Comparison of ENCODE assay signal across 22 mouse cellular contexts in the genomic region with DNA sequence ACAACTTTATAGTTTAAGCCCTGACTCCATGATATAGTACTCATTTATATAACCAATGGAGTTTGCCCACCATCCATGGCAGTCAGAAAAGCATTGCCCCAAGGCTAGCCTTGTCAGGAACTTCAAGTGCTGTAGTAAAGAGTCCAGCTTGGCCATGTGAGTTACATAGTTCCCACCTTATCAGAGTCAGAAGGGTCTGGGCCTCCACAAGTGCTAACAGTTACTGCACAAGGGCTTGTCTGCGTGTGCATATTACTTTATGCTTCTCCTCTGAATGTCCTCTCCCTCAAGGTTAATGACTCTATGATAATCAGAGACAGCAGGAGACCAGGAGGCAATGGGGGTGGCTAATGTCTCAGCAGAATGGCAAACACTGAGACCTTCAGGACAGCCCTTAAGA.
"Had no signal": no experiment of that assay in that cellular context is flagged by ENCODE, and none has a peak within 500 bp of the region (broad histone marks: within the 10 kb centered on the region; RNA-seq: fewer than 3 reads in every experiment).

No protein-coding gene starts in this region.

- ATAC-seq: liver, postnatal 0 days; lung, postnatal 0 days; midbrain, embryonic 15.5 days had no signal

- H3K4me2 ChIP-seq: kidney, embryonic 15.5 days; limb, embryonic 12.5 days; limb, embryonic 15.5 days; liver, embryonic 11.5 days; lung, embryonic 14.5 days; midbrain, embryonic 12.5 days; midbrain, embryonic 15.5 days; neural tube, embryonic 12.5 days; neural tube, embryonic 15.5 days; stomach, embryonic 15.5 days had no signal

- H3K27me3 ChIP-seq: kidney, embryonic 15.5 days; limb, embryonic 12.5 days; limb, embryonic 15.5 days; midbrain, embryonic 12.5 days; midbrain, embryonic 15.5 days; neural tube, embryonic 12.5 days; neural tube, embryonic 15.5 days; stomach, embryonic 15.5 days had no signal

- H3K4me1 ChIP-seq: kidney, embryonic 15.5 days; limb, embryonic 12.5 days; limb, embryonic 15.5 days; midbrain, embryonic 12.5 days; midbrain, embryonic 15.5 days; neural tube, embryonic 12.5 days; neural tube, embryonic 15.5 days; stomach, embryonic 15.5 days had no signal

- H3K27ac ChIP-seq: kidney, embryonic 15.5 days; limb, embryonic 12.5 days; limb, embryonic 15.5 days; liver, embryonic 14.5 days; macrophage; midbrain, embryonic 12.5 days; midbrain, embryonic 15.5 days; neural tube, embryonic 12.5 days; neural tube, embryonic 15.5 days; stomach, embryonic 15.5 days had no signal

- DNase-seq: kidney, postnatal 10 days; kidney, postnatal 36 days; layer of hippocampus, postnatal 36 days; left cerebral cortex, postnatal 4 days; liver, postnatal 0 days; lung, embryonic 14.5 days; retina, postnatal 1 day; right cerebral cortex, postnatal 25 days; spleen, adult 18-20 months; thymus, postnatal 25 days had no signal

- H3K4me3 ChIP-seq: kidney, embryonic 15.5 days; limb, embryonic 12.5 days; limb, embryonic 15.5 days; midbrain, embryonic 12.5 days; midbrain, embryonic 15.5 days; neural tube, embryonic 12.5 days; neural tube, embryonic 15.5 days; stomach, embryonic 15.5 days had no signal

- H3K9me3 ChIP-seq: kidney, embryonic 15.5 days; limb, embryonic 12.5 days; limb, embryonic 15.5 days; midbrain, embryonic 12.5 days; midbrain, embryonic 15.5 days; neural tube, embryonic 12.5 days; neural tube, embryonic 15.5 days; stomach, embryonic 15.5 days had no signal

- H3K36me3 ChIP-seq: limb, embryonic 12.5 days; midbrain, embryonic 15.5 days; neural tube, embryonic 15.5 days; stomach, embryonic 15.5 days had no signal

- H3K9ac ChIP-seq: kidney, embryonic 15.5 days; limb, embryonic 12.5 days; limb, embryonic 15.5 days; liver, embryonic 14.5 days; liver, postnatal 0 days; lung, embryonic 14.5 days; midbrain, embryonic 12.5 days; midbrain, embryonic 15.5 days; neural tube, embryonic 12.5 days; neural tube, embryonic 15.5 days; stomach, embryonic 15.5 days had no signal
